Mouse (Mus musculus): ENCODE measurements around the gene Syce2. TPM values are rescaled to one million over a fixed set of nuclear protein-coding genes. Genes with fewer than 3 reads are reported as not detected.
"Not testable (repeated sequence)": the region's sequence is repeated elsewhere in the genome, so short reads cannot be mapped to it uniquely, and the experiment has no call there.

Gene Syce2
- polyA plus RNA-seq, 1 experiment from 2014 or later: 71.5 TPM

GRCm38 (mm10) chr8:84902920-84903661, 31.2 kb downstream of the Syce2 start:
- under 1% methylated on average over 68 of the region's 68 CpGs for WGBS
- ATAC-seq (peak; percentile 93), DNase-seq (ENCODE audit: low spot score) (peak; percentile 91)
- Histone ChIP-seq H3K27me3 (replicated peaks; ENCODE audit: control insufficient read depth, insufficient read depth, low read length) (no peaks in the 10 kb centered on the region), H3K27ac (ENCODE audit: low read depth, low read length) (peak overlapping the region; percentile 24; the same call in 1 of the 2 replicates), H3K4me3 (ENCODE audit: low read depth, low read length) (peak overlapping the region; percentile 48), H3K36me3 (ENCODE audit: control insufficient read depth, insufficient read depth, low read length) (no peaks in the 10 kb centered on the region), H3K4me1 (ENCODE audit: control insufficient read depth, insufficient read depth, low read length) (peaks cover 6% of the 10 kb centered on the region), H3K9ac (ENCODE audit: low read length) (peak overlapping the region; percentile 72), H3K9me3 (replicated peaks; ENCODE audit: control insufficient read depth, low read length) (no peaks in the 10 kb centered on the region), H3K4me2 (ENCODE audit: low read length) (peak overlapping the region; percentile 92)

GRCm38 (mm10) chr8:84904351-84904750, 32.4 kb downstream of the Syce2 start:
- Histone ChIP-seq H3K4me3 (ENCODE audit: low read depth, low read length) (no peak overlapping the region), H3K9me3 (replicated peaks; ENCODE audit: control insufficient read depth, low read length) (no peaks in the 10 kb centered on the region), H3K27ac (ENCODE audit: low read depth, low read length) (no peak overlapping the region), H3K36me3 (ENCODE audit: control insufficient read depth, insufficient read depth, low read length) (no peaks in the 10 kb centered on the region), H3K9ac (ENCODE audit: low read length) (no peak overlapping the region), H3K27me3 (replicated peaks; ENCODE audit: control insufficient read depth, insufficient read depth, low read length) (no peaks in the 10 kb centered on the region), H3K4me1 (ENCODE audit: control insufficient read depth, insufficient read depth, low read length) (peaks cover 13% of the 10 kb centered on the region), H3K4me2 (ENCODE audit: low read length) (no peak overlapping the region)
- 93% methylated on average over 7 of the region's 7 CpGs for WGBS
- no peak for ATAC-seq
- no peak for DNase-seq (ENCODE audit: low spot score)

- Histone ChIP-seq H3K4me2 (ENCODE audit: low read length) (no peak overlapping the region), H3K27ac (ENCODE audit: low read depth, low read length) (no peak overlapping the region), H3K4me3 (ENCODE audit: low read depth, low read length) (no peak overlapping the region), H3K9me3 (replicated peaks; ENCODE audit: control insufficient read depth, low read length) (no peaks in the 10 kb centered on the region), H3K9ac (ENCODE audit: low read length) (no peak overlapping the region), H3K27me3 (replicated peaks; ENCODE audit: control insufficient read depth, insufficient read depth, low read length) (no peaks in the 10 kb centered on the region), H3K4me1 (ENCODE audit: control insufficient read depth, insufficient read depth, low read length) (peaks cover 14% of the 10 kb centered on the region), H3K36me3 (ENCODE audit: control insufficient read depth, insufficient read depth, low read length) (peaks cover 21% of the 10 kb centered on the region)
- DNase-seq (ENCODE audit: low spot score) (no peak), ATAC-seq (no peak)
- WGBS: 95% methylated on average over 9 of the region's 9 CpGs
Measured at GRCm38 (mm10) chr8:84907037-84907436, 35.1 kb downstream of the Syce2 start.

GRCm38 (mm10) chr8:84907493-84907892, 35.6 kb downstream of the Syce2 start:
- Histone ChIP-seq H3K4me1 (ENCODE audit: control insufficient read depth, insufficient read depth, low read length) (peaks cover 13% of the 10 kb centered on the region), H3K27me3 (replicated peaks; ENCODE audit: control insufficient read depth, insufficient read depth, low read length) (no peaks in the 10 kb centered on the region; the same call in 1 of the 2 replicates)

GRCm38 (mm10) chr8:84907979-84908378, 36.1 kb downstream of the Syce2 start:
- WGBS: 30% methylated on average over 7 of the region's 7 CpGs
- not testable (repeated sequence) for ATAC-seq; H3K27ac ChIP-seq (ENCODE audit: low read depth, low read length); DNase-seq (ENCODE audit: low spot score); H3K27me3 ChIP-seq (replicated peaks; ENCODE audit: control insufficient read depth, insufficient read depth, low read length); H3K9me3 ChIP-seq (replicated peaks; ENCODE audit: control insufficient read depth, low read length); H3K9ac ChIP-seq (ENCODE audit: low read length)
- H3K4me1 ChIP-seq (ENCODE audit: control insufficient read depth, insufficient read depth, low read length): peaks cover 14% of the 10 kb centered on the region
- peak overlapping the region; percentile 72 for H3K4me2 ChIP-seq (ENCODE audit: low read length)
- peaks cover 30% of the 10 kb centered on the region for H3K36me3 ChIP-seq (ENCODE audit: control insufficient read depth, insufficient read depth, low read length)
- peak overlapping the region; percentile 39 for H3K4me3 ChIP-seq (ENCODE audit: low read depth, low read length)

More at GRCm38 (mm10) chr8:84907493-84907892, 35.6 kb downstream of the Syce2 start:
- DNase-seq (ENCODE audit: low spot score): no peak
- Histone ChIP-seq H3K9me3 (replicated peaks; ENCODE audit: control insufficient read depth, low read length) (no peaks in the 10 kb centered on the region), H3K9ac (ENCODE audit: low read length) (no peak overlapping the region), H3K36me3 (ENCODE audit: control insufficient read depth, insufficient read depth, low read length) (peaks cover 25% of the 10 kb centered on the region), H3K4me3 (ENCODE audit: low read depth, low read length) (no peak overlapping the region), H3K4me2 (ENCODE audit: low read length) (no peak overlapping the region), H3K27ac (ENCODE audit: low read depth, low read length) (no peak overlapping the region)
- WGBS: 82% methylated on average over 8 of the region's 8 CpGs
- no peak for ATAC-seq

GRCm38 (mm10) chr8:84908421-84909161, 36.7 kb downstream of the Syce2 start, which contains the start of gene Dnase2a:
Dnase2a (plus strand) TSS chr8:84908560.
- ATAC-seq: peak; percentile 86
- Histone ChIP-seq H3K27me3 (replicated peaks; ENCODE audit: control insufficient read depth, insufficient read depth, low read length) (peaks cover 8% of the 10 kb centered on the region; the same call in 1 of the 2 replicates), H3K36me3 (ENCODE audit: control insufficient read depth, insufficient read depth, low read length) (peaks cover 33% of the 10 kb centered on the region)

GRCm38 (mm10) chr8:84909162-84909767, 37.4 kb downstream of the Syce2 start:
- H3K4me1 ChIP-seq (ENCODE audit: control insufficient read depth, insufficient read depth, low read length): peaks cover 15% of the 10 kb centered on the region
- H3K9me3 ChIP-seq (replicated peaks; ENCODE audit: control insufficient read depth, low read length): 0 out of 2 replicates have a peak, but pooled peaks cover 4% of the 10 kb centered on the region
- 50% methylated on average over 20 of the region's 20 CpGs for WGBS
- DNase-seq (ENCODE audit: low spot score) (no peak), ATAC-seq (peak; percentile 8; the same call in 1 of the 2 replicates)
- peaks cover 38% of the 10 kb centered on the region for H3K36me3 ChIP-seq (ENCODE audit: control insufficient read depth, insufficient read depth, low read length)
- H3K9ac ChIP-seq (ENCODE audit: low read length): peak overlapping the region; percentile 61
- peak overlapping the region; percentile 39 for H3K4me3 ChIP-seq (ENCODE audit: low read depth, low read length)
- peaks cover 13% of the 10 kb centered on the region for H3K27me3 ChIP-seq (replicated peaks; ENCODE audit: control insufficient read depth, insufficient read depth, low read length)
- H3K4me2 ChIP-seq (ENCODE audit: low read length): peak overlapping the region; percentile 72
- no peak overlapping the region for H3K27ac ChIP-seq (ENCODE audit: low read depth, low read length)

More at GRCm38 (mm10) chr8:84908421-84909161, 36.7 kb downstream of the Syce2 start, which contains the start of gene Dnase2a:
- 0 out of 2 replicates have a peak within 1 kb of the TSS, but pooled peaks have one; percentile 33 for H3K27ac ChIP-seq (ENCODE audit: low read depth, low read length)
- peak within 1 kb of the TSS; percentile 61 for H3K9ac ChIP-seq (ENCODE audit: low read length)
- H3K4me2 ChIP-seq (ENCODE audit: low read length): peak within 1 kb of the TSS; percentile 72
- H3K9me3 ChIP-seq (replicated peaks; ENCODE audit: control insufficient read depth, low read length): no peaks in the 10 kb centered on the region
- peak within 1 kb of the TSS; percentile 39 for H3K4me3 ChIP-seq (ENCODE audit: low read depth, low read length)
- peaks cover 15% of the 10 kb centered on the region for H3K4me1 ChIP-seq (ENCODE audit: control insufficient read depth, insufficient read depth, low read length)
- under 1% methylated on average over 45 of the region's 45 CpGs for WGBS
- peak; percentile 96 for DNase-seq (ENCODE audit: low spot score)

- Histone ChIP-seq H3K4me1 (ENCODE audit: control insufficient read depth, insufficient read depth, low read length) (peaks cover 15% of the 10 kb centered on the region), H3K27ac (ENCODE audit: low read depth, low read length) (no peak overlapping the region), H3K9ac (ENCODE audit: low read length) (no peak overlapping the region), H3K4me2 (ENCODE audit: low read length) (no peak overlapping the region), H3K27me3 (replicated peaks; ENCODE audit: control insufficient read depth, insufficient read depth, low read length) (peaks cover 13% of the 10 kb centered on the region), H3K9me3 (replicated peaks; ENCODE audit: control insufficient read depth, low read length) (0 out of 2 replicates have a peak, but pooled peaks cover 4% of the 10 kb centered on the region), H3K4me3 (ENCODE audit: low read depth, low read length) (no peak overlapping the region), H3K36me3 (ENCODE audit: control insufficient read depth, insufficient read depth, low read length) (peaks cover 42% of the 10 kb centered on the region)
- no peak for ATAC-seq
- WGBS: 89% methylated on average over 5 of the region's 5 CpGs
- no peak for DNase-seq (ENCODE audit: low spot score)
Measured at GRCm38 (mm10) chr8:84909949-84910348, 38.0 kb downstream of the Syce2 start.

Data from forebrain, embryonic 14.5 days (tissue).